Mouse (Mus musculus): ENCODE results near the gene Sugct. TPM values are rescaled to one million over a fixed set of nuclear protein-coding genes. Genes with fewer than 3 reads are reported as not detected.
A peak's percentile ranks its signal among the peaks of the same experiment; 100 is the strongest.

The Sugct gene
- total RNA-seq, 2 experiments from 2014 or later: 0.79 to 1.5 TPM

DNA sequence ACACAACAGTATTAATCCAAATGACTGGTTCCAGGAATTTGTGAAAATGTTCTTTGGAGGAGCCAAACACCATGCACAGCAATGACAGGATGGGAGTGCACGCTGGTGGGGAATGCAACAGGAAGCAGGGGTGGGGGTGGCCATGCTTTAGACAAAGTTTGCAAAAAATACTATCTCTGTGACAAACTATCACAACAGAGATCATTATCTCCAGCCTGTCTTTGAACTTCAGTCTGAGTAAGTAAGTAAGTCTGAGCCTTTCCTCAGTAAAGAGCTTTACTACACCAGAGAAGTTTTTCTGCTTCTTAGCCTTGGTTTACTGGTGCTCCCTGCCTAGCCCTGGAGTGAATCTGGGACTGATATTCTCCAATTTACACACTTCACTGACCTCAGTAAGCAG, 664.6 kb downstream of the Sugct start:
- DNase-seq: no peak

DNA sequence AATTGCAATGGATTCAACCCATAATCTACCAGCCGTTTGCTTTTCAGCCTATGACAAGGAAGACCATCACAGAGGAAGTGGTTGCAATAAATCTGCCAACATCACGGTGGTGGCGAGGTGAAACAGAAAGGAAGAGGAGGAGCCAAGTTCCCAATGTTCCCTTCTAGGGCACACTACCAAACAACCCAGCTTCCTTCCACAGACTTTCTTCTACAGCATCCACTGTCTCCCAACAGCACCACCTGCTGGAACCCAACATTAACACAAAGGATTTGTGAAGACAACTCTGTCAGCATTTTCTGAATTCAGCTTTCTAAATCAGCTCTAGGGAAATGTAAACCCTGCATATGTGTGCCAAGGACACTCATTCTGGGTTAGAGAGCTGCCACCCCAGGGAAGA, 666.8 kb downstream of the Sugct start:
- DNase-seq: peak; percentile 36 to 64

DNA sequence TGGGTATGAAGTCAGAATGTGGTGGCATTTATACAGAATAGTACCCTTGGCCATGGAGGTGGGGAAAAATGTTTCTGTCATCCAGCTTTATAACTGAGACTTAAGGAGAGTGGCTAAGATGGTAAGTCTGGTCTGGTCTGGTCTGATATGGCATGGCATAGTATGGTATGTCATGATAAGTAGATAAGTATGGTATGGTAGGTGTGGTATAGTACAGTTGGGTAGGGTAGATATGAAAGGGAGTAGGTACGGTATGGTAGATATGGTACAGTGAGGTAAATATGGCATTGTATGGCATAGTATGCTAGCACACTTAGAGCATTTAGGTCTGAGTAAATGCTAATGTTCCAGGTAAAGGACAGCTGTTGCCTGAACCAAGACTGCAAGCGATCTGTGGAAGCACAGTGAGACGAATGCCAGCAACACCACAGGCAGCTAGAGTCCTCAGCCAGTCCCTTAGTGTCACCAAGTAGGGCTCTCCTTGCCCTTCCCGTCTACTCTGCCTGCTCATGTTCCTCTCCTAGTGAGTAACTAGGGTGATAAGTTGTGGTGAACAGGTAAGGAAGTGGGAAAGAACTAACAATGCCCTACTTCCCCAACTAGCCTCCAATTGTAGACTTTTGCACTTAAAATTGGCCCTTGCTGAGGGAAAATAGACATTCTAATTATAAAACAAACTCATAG, 667.4 kb downstream of the Sugct start:
- DNase-seq: no peak

DNA sequence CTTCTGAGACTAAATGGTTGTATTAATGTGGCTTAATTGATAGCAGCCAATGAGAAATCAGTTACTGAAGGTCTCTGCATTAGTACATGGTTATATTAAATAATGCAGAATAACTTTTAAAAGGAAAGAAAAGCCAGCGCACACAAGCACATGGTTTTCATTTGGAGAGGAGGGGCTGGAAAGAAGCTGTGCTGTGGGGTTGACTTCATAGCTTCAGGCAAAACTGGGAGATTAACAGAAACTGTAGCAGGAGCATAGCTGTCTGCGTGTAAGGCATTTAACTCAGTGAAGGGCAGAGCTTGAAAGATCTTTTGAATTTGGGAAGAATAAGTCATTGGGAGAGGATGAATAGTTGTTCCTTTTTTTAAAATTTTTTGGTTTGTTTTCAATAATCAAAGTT, 668.4 kb downstream of the Sugct start:
- no peak for DNase-seq

DNA sequence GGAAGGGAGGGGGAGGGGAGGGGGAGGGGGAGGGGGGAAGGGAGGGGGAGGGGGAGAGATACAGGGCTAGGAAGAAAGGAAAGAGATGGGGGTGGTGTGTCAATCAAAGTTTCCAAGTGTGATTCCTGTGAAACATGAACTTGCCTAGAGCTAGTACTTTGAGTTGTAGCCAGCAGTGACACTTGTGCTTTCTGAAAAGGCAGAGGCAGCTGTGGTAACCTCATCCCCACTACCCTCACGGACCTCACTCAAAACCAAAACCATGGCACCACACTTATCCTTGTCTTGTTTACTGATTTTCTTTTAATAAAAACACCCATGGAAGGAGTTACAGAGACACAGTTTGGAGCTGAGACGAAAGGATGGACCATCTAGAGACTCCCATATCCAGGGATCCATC, 698.9 kb downstream of the Sugct start:
- no peak for DNase-seq

DNA sequence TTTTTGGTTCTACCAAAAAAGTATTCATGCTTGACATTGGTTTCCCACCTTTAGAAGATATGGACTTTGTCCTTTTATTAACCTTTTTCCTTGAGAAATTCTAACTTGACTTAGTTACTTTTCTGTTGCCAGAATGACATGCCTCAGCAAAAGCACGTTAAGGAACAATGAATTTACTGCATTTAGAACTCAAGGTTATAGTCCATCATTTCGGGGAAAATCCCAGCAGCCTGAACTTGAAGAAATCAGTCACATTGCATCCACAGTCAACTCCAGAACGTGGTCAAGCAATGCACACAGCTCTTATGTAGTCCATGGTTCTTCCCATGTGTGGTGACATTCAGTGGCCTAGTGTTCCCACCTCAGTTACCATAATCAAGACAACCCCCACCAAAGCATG, 700.0 kb downstream of the Sugct start:
- DNase-seq: no peak

DNA sequence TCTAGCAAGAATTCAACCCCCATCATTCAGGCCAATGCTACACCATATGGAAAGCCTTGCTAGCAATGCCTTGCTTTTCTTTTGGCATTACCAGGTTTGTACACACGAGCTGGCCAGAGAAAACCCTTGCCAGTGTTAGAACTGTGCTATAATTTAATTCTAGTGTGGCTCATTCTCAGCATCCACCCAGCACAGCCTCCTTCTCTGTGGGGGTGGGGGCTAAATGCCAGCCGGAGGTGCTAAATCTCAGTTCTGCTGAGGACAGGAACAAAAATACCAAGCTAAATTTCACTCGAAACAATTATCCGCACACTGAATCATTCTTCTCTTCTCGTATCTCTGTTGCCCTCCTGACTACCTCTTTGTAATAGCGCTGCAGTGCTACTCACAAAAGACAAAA, 717.6 kb downstream of the Sugct start:
- DNase-seq: no peak

DNA sequence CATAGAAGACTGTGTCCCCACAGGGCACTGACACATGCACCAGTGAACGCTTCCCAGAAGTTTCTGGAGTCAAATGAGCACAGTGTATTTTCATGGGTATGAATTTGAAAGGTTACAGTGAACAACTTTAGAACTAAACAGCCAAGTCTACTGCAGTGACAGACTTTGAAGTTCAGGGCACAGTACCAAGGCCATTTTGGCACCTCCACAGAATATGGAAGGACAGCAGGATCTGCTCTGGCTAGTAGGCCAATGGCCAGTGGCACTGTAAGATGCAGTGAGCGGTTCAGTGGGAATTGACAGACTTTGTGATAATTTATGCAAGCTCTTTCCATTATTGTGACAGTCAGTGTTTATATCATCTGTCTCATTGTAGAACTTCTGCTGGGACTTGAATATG, 724.1 kb downstream of the Sugct start:
- peak; percentile 8 to 17 for DNase-seq

DNA sequence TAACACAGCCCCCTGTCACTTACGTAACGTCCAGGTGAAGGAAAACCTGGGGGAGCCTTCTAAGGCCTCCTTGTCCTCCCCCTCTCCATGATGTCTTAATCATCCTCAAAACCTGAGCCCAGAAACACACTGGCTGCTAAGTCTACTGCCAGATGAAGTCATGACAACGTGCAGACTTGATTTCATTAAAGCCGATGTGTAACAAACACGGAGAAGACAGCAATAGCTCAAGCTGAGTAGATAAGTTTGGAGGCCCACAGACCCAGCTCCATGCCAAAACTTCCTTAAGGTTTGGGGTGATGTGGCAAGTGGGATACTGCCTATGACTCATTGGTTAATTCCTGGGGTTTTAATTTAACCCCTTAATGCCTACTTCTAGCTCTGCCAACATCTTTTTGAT, 726.4 kb downstream of the Sugct start:
- DNase-seq: no peak

DNA sequence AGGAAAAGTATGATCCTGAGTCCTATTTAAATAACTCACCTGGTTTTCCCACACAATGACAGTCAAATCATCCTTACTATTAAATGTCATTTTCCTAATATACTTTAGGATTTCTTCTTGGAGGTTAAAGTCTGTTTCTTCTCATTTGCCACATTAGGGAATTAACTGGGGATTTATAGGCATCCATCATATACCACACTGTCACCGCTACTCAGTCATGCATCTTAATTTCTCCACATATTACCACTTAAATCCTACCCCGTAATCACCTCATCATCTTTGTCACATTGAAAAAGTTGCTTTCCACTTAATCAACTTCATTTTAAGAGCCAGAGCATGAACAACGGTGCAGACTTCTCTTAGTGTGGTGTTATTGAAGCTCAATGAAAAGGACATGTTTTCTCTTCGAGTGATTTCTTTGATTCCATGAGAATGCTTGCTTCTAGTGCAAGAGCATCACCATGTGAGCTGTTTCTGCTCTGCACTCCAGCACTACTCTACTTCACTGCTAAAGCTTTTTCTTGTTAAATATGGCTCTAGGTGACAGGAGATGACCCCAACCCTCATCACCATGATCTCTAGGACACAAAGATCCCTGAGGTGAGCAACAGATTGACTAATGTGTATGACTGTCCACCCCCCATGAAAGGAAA, 730.4 kb downstream of the Sugct start:
- DNase-seq: no peak

DNA sequence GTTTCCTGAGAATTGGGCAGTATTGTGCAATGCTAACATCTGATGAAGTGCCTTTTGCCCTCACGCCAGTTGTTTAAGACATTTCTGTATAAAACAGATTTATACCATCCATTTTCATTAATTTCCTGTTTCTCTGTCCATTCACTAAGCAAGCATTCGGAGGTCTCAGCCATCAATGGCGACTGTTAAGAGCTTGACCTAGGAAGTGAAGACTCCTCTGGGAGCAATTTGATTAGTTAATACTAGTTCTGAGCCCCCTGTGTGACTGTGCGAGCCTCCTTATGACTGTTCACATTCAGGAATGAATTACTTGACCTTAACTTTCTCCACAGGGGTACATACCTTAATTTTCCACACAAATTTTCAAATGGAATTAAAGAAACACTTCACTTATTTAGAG, 743.3 kb downstream of the Sugct start:
- no peak for DNase-seq

DNA sequence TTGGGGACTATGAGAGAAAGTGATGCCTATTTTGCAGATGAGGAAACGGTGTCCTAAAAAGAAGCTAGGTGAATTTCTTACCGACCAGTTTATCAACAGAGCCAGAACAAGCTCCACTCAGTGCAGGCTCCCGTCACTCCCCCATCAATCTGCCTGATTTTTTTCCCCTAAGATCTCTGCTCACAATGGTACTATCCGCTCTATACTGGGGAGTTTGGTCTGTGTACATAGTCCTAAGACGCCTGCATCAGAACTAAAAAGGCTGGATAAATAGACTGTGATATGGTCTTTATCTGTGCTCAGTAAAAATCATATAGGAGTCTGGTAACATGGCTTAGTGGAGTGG, 755.9 kb downstream of the Sugct start:
- no peak for DNase-seq

DNA sequence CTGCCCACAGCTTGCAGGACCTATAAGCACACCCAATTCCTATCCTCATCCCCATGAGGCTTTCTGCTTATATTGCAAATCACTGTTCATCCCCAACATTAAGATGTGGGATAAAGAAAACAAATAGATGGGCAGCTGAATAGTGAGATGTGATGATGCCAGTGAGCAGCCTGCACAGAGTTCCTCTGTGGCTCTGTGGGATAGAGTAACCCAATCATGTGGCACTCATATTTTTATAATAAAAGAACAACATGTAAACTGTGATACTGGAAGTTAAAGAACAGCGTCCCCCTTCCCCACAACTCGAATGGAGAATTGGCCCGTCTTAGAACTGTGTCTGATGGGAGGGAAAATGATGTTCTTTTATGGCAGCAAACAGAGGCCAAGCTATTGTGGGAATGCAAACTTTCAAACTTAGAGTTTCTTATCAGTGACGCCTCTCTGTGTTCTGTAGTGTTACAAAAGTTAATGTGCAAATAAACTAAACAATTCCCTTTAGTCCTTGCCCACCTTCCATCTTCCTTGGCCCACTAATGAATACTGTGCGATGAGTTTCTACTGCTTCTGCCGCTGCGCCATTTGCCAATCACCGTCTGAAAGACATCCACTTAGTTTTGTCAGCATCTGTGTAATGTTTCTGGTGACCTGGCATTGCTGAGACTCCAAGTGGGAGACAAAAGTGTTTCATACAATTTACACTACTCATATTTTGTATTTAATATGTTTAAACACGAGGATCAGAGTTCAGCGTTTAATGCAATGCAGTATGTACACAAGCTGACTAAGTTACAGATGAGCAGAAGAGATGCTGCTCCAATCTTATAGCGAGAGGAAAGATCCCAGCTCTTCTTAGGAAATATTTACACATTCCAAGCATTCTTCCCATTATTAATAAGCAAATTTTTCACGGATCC, 756.5 kb downstream of the Sugct start:
- no peak for DNase-seq

DNA sequence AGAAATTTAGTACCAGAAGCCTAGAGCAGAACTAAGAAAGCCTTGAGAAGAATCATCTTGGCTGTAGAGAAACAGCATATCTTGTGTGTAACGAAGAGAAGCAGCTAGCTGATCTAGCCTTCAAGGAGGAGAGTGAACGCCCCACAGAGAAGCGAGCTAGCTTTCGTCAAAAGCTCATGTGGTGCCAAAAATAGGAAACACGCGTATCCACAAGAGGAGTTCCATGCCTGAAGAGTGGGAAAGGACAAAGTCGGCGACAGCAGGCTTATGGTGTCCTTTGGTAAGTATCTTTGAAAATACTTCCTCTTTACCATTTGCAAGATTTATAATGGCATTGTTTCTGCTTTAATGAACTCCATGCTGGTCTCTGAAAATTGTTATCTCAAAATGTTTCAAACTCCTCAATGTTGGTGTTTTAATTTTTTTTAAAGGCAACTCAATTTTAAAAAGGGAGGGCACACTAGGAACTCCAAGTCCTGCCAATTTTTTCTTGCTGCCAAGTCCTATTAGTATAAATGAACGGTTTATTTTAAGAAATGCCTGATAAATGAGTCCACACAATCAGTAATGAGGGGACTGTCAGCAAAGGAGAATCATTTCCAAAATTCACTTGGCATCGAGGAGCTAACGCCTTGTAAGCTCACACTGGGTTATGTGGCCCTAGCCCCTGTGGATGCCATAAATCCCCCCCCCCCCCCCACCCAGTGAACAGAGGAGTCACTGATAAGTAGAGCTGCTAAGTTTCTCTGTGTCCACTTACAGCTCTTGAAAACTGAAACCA, 757.7 kb downstream of the Sugct start:
- DNase-seq: peak; percentile 59 to 78

DNA sequence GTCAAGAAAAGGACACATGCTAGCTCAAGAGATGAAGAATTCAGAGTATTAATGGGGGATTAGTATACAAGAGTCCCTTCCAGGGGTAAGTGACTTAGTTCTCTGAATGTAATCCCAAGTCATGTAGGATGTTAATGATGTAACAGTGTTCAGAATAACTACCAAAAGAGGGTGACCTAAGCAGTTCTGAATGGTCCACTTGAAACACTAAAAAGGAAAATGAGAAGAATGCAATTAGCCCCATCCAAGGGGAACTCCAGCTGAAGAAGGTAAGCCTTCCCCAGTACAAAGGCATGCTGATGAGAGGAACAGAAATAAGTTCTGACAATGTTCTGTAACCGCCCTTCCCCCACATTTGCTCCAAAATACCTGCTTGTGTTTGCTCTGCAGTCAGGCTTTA, 760.3 kb downstream of the Sugct start:
- DNase-seq: peak; percentile 18 to 39

DNA sequence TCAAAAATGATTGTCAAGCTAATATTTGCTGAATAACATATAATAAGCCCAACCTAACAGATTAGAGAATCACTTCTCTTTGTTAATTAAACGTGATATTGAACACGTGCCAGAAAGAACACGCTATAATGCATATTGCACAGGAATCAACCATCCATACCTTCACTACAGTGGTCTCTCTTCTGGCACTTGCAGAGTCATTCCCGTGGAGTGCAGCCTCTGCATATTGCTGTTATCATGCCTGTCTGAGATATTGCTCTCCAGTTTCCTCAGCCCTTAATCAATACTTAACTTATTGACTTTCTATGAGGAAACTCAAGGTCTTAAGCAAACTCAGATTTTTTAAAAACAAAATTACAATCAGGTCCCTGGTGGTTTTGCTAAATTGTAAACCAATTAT, 761.8 kb downstream of the Sugct start:
- no peak for DNase-seq

DNA sequence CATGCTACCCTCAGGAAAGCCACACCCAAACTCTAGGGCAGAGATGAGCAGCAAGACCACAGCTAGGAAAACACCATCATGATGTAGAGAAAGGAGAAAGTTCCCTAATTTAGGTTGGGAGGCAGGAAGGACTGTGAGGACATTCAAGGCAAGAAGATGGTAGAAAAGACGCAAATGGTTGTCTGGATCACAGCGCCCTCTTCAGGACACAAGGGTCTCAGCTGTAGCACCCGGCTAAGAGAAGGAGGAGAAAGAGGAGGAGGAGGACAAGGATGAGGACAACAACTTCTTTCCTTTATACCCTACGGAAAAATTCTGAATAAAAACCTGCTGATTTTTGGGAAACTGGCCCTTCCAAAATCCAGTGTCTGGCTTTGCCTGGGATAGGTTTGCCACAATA, 774.0 kb downstream of the Sugct start:
- no peak for DNase-seq

DNA sequence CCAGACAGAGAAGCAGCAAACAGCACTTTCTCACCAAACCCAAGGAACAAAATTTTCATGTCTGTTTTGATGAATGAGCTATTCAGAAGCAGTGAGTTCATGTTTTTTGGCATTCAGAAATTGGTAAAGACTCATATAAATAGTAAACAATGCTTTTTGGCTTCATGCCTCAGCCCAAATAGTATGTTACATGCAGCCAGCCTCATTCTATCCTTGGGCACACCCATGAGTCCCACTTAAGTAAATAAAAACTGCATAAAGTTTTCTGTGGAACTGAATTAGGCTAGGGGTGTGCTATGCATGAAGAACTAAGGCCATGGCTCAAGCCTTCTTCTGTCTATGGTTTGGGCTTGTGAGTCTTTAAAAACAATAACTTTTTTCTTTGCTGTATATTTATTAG, 779.7 kb downstream of the Sugct start:
- DNase-seq: no peak

DNA sequence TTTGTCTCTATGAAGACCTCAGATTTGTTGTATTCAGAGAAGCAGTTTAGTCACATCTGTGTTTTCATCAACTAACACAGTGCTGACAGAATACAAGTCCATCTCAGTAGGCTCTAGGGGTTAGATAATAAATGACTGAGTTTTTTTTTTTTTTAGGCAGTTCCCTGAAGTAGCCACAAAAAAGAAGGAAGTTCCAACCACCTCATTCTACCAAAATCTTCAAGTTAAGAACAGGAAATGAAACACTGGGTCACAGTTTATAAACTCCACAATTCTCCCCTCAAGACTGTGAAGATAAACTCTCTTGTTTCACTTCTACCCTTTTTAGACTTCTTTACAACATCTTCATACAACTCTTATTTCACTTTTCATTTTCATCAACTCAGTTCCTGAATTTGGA, 783.1 kb downstream of the Sugct start:
- no peak for DNase-seq

DNA sequence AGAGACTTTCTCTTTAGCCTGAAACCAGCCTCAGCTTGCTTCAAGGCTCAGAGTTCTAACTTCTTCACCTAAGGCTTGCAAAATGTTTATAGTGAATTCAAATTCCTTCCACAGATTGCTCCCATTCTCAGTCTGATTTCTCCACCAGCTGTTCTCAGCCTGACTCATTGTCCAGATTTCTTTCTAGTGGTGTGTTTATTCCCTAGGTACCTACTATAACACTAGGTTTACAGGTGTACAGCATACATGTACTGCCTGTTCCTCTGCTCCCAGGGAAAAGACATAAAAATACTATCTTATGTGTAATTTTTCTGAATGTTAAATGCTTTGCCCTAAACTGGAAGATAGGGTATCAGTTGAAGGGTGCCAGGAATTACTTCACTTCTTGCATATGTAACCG, 788.4 kb downstream of the Sugct start:
- DNase-seq: no peak

DNA sequence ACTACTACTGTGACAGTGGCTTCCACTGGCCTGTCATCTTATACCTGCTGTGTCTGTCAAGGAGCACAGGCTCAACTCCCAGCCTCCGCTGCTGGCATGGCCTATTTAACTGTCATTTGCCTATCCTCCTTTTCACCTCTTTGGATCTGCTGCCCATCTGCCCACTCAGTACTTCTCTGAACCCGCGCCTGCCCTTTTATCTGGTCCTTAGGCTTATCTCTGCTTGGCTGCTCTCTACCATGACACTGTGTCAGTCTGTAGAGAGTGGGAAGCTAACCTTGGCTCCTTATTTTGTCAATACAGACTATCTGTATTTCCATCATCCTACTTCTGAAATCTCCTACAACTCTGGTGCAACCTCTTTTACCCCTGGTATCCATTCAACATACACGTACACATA, 793.9 kb downstream of the Sugct start:
- DNase-seq: no peak

DNA sequence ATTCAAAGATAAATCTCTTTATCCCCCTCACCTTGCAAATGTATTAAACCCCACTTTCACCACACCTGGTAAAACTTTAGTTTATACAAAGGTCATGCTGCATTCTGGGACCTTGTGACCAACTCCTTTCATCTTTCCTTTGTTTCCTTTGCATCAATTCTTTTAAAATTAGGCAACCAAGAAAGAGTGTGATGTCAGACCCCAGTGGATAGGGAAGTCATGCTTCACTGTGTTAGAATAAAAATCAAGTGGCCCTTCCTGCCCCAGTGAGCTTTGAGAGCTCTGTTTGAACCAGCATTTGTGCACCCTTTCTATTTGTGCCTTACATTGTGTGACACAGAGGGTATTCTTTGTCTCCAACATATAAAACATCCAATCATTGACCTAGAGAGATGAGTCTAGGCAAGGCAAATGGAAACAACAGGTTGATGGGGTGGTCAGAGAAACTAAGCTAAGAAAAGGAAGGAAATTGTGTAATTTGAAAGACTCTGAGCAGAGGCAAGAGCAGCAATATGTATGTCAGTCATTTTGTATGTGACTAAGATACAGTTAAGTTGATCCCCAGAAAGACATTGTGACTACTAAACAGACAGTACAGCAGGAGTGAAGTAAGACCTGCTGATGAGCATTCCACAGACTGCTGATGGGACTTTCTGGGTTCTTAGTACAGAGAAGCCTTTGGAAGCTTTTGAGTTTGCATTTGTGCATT, 797.1 kb downstream of the Sugct start:
- DNase-seq: no peak
